8 mouse cellular contexts compared by ENCODE assay signal in genomic region chr17:48001157-48001556, GRCm38 (mm10). TPM values are rescaled to one million over a fixed set of nuclear protein-coding genes. Genes with fewer than 3 reads are reported as not detected.
A peak's percentile ranks its signal among the peaks of the same experiment; 100 is the strongest.
DNase-seq lines count a peak whose midpoint lies in the region; ATAC-seq and TF ChIP-seq lines count a peak whose summit lies in the region.

No protein-coding gene starts in this region.

- no peak for ATAC-seq in forebrain, embryonic 11.5 days (replicated peaks; ENCODE audit: low FRiP score)
- ATAC-seq in hindbrain, postnatal 0 days = no peak

- no peaks in the 10 kb centered on the region for H3K9me3 ChIP-seq in forebrain, embryonic 11.5 days (ENCODE audit: control insufficient read depth, low read length)
- no peaks in the 10 kb centered on the region for H3K9me3 ChIP-seq in hindbrain, postnatal 0 days (ENCODE audit: low read length)

- peak overlapping the region; percentile 39; the same call in 1 of the 2 replicates for H3K4me2 ChIP-seq in forebrain, embryonic 11.5 days (ENCODE audit: low read depth, low read length, severe bottlenecking)
- peak overlapping the region; percentile 74 for H3K4me2 ChIP-seq in hindbrain, postnatal 0 days (ENCODE audit: low read depth, low read length)

- peak overlapping the region; percentile 31; the same call in 1 of the 2 replicates for H3K27ac ChIP-seq in forebrain, embryonic 11.5 days (ENCODE audit: low read depth, low read length)
- no peak overlapping the region for H3K27ac ChIP-seq in hindbrain, postnatal 0 days

- peak; percentile 5 for DNase-seq in adipocyte (ENCODE audit: low spot score)
- no peak for DNase-seq in forebrain, embryonic 11.5 days (ENCODE audit: low spot score)
- no peak for DNase-seq in hindbrain, postnatal 0 days (ENCODE audit: low spot score)
- DNase-seq in lung, postnatal 36 days = peak; percentile 35
- DNase-seq in embryo, embryonic 10 days (ENCODE audit: low spot score) = no peak
- no peak for DNase-seq in frontal cortex, adult 2 months (ENCODE audit: extremely low spot score in 1 of 2, low spot score in 1 of 2)
- no peak for DNase-seq in gastrocnemius, postnatal 4 days (ENCODE audit: low spot score in 2 of 2)
- no peak for DNase-seq in spleen, postnatal 14 days (ENCODE audit: low spot score in 2 of 2)

- 0 out of 2 replicates have a peak, but pooled peaks cover 3% of the 10 kb centered on the region for H3K27me3 ChIP-seq in forebrain, embryonic 11.5 days (ENCODE audit: control insufficient read depth, insufficient read depth, low read length)
- H3K27me3 ChIP-seq in hindbrain, postnatal 0 days (ENCODE audit: insufficient read depth, low read length) = no peaks in the 10 kb centered on the region

- 41% methylated on average over 7 of the region's 7 CpGs for WGBS in forebrain, embryonic 11.5 days
- 34% methylated on average over 7 of the region's 7 CpGs for WGBS in hindbrain, postnatal 0 days

- H3K9ac ChIP-seq in forebrain, embryonic 11.5 days (ENCODE audit: low read length) = peak overlapping the region; percentile 31; the same call in 1 of the 2 replicates
- H3K9ac ChIP-seq in hindbrain, postnatal 0 days (replicated peaks; ENCODE audit: low read length) = no peak overlapping the region

- H3K36me3 ChIP-seq in forebrain, embryonic 11.5 days (ENCODE audit: control insufficient read depth, insufficient read depth, low read length) = no peaks in the 10 kb centered on the region
- H3K36me3 ChIP-seq in hindbrain, postnatal 0 days (ENCODE audit: insufficient read depth, low read length) = no peaks in the 10 kb centered on the region

- no peak for TF ChIP-seq CTCF in hindbrain, postnatal 0 days (IDR thresholded peaks at IDR 0.05; ENCODE audit: low read depth)

- H3K4me1 ChIP-seq in forebrain, embryonic 11.5 days (replicated peaks; ENCODE audit: control insufficient read depth, insufficient read depth, low read length) = peaks cover 6% of the 10 kb centered on the region; the same call in 1 of the 2 replicates
- H3K4me1 ChIP-seq in hindbrain, postnatal 0 days (ENCODE audit: insufficient read depth, low read length) = peaks cover 6% of the 10 kb centered on the region; the same call in 1 of the 2 replicates

- H3K4me3 ChIP-seq in forebrain, embryonic 11.5 days (ENCODE audit: low read depth, low read length) = no peak overlapping the region
- peak overlapping the region; percentile 37 for H3K4me3 ChIP-seq in hindbrain, postnatal 0 days (ENCODE audit: low read length)

RNA-seq across cellular contexts. Expression of gene 1700122O11Rik, which starts 36.9 kb away (rescaled TPM):
- polyA plus RNA-seq in forebrain, embryonic 11.5 days (2014; fragmentation: Nextera tagmentation; extraction: Ambion mirVana) = not detected in 2 replicates
- not detected in 2 replicates for total RNA-seq in hindbrain, postnatal 0 days (2014; rRNA removed)
- not detected in 2 replicates for polyA plus RNA-seq in hindbrain, postnatal 0 days (2015; fragmentation: Nextera tagmentation; extraction: Ambion mirVana)
- not detected in 2 replicates for polyA plus RNA-seq in frontal cortex, adult 2 months (2012; rRNA removed)
- total RNA-seq in gastrocnemius, postnatal 4 days (2021) = not detected

Comparison
In these comparisons a context has a peak if more than half of its experiments do, and no peak if none do; other contexts are left out.
1. DNase-seq: peak in adipocyte (single experiment) and lung, postnatal 36 days (single experiment); none in forebrain, embryonic 11.5 days (single experiment), hindbrain, postnatal 0 days (single experiment), embryo, embryonic 10 days (single experiment), frontal cortex, adult 2 months (0 of 2), gastrocnemius, postnatal 4 days (0 of 2) and spleen, postnatal 14 days (0 of 2).